Mouse (Mus musculus): ENCODE measurements at regions not wholly inside any gene's neighbourhood (a gene's known extent, or its start where the extent isn't known, plus 50 kb on each side); places are given as distances from the start of the nearest gene placed in this dataset.
A peak's percentile ranks its signal among the peaks of the same experiment; 100 is the strongest.

GRCm38 (mm10) chr5:132841794-132842193, 298.6 kb upstream of the Auts2 start:
- Histone ChIP-seq H3K36me3 (ENCODE audit: insufficient read depth, low read length) (no peaks in the 10 kb centered on the region), H3K4me2 (ENCODE audit: low read length) (no peak overlapping the region), H3K9me3 (replicated peaks; ENCODE audit: low read length) (no peaks in the 10 kb centered on the region), H3K27ac (no peak overlapping the region), H3K27me3 (ENCODE audit: insufficient read depth, low read length) (no peaks in the 10 kb centered on the region), H3K9ac (ENCODE audit: low read depth, low read length) (no peak overlapping the region), H3K4me3 (replicated peaks; ENCODE audit: low read depth, low read length) (no peak overlapping the region), H3K4me1 (replicated peaks; ENCODE audit: insufficient read depth, low read length) (no peaks in the 10 kb centered on the region)
- 93% methylated on average over 3 of the region's 3 CpGs for WGBS
- peak; percentile 31; the same call in 1 of the 2 replicates for TF ChIP-seq CTCF (IDR thresholded peaks at IDR 0.05; ENCODE audit: low read depth)
- no peak for ATAC-seq (replicated peaks; ENCODE audit: low FRiP score, low read depth)
- no peak for DNase-seq (ENCODE audit: low spot score)

DNA sequence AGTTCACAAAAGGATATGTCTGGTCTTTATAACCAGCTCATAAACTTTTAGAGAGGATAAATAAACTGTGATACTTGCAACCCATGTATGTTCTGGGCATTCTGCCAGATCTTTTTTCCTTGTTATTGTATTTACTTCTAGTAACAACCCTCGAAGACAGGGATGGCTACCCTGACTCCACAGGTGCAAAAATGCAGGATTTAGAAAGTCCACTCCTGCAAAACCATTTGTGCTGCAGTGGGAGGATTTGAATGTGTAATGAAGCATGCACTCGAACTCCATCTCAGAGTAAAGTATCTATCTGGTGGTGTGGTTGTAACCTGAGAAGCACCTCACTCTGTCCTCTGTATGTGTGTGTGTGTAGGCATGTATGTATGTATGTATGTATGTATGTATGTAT, 294.3 kb upstream of the Auts2 start:
- Histone ChIP-seq H3K36me3 (ENCODE audit: insufficient read depth, low read length) (no peaks in the 10 kb centered on the region), H3K4me2 (ENCODE audit: low read length) (no peak overlapping the region), H3K4me3 (replicated peaks; ENCODE audit: low read depth, low read length) (no peak overlapping the region), H3K9ac (ENCODE audit: low read depth, low read length) (no peak overlapping the region), H3K27ac (no peak overlapping the region), H3K27me3 (ENCODE audit: insufficient read depth, low read length) (no peaks in the 10 kb centered on the region), H3K9me3 (replicated peaks; ENCODE audit: low read length) (no peaks in the 10 kb centered on the region), H3K4me1 (replicated peaks; ENCODE audit: insufficient read depth, low read length) (no peaks in the 10 kb centered on the region)
- TF ChIP-seq CTCF (IDR thresholded peaks at IDR 0.05; ENCODE audit: low read depth): no peak
- peak; percentile 79 for DNase-seq (ENCODE audit: low spot score)
- 8% methylated on average over 2 of the region's 2 CpGs for WGBS
- ATAC-seq (replicated peaks; ENCODE audit: low FRiP score, low read depth): no peak

DNA sequence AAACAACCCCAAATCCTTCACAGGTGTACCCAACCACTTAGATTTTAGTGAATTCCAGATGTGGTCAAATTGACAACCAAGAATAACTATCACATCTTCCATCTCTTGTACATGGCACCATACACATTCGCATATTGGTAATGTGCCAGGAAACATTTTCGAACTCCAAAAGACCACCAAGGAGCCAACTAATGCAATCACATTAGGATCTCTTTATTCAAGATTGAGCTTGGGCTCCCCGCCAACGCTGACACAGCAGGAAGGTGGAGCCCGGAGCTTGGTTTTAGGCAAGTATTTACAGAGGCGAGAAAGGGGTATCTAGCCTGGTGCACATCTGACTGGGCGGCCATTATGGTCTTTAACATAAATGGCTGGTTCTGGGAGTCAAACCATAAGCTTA, 285.8 kb upstream of the Auts2 start:
- TF ChIP-seq CTCF (IDR thresholded peaks at IDR 0.05; ENCODE audit: low read depth): no peak
- whole genome bisulfite sequencing: 85% methylated on average over 7 of the region's 7 CpGs
- no peak overlapping the region for H3K27ac ChIP-seq

DNA sequence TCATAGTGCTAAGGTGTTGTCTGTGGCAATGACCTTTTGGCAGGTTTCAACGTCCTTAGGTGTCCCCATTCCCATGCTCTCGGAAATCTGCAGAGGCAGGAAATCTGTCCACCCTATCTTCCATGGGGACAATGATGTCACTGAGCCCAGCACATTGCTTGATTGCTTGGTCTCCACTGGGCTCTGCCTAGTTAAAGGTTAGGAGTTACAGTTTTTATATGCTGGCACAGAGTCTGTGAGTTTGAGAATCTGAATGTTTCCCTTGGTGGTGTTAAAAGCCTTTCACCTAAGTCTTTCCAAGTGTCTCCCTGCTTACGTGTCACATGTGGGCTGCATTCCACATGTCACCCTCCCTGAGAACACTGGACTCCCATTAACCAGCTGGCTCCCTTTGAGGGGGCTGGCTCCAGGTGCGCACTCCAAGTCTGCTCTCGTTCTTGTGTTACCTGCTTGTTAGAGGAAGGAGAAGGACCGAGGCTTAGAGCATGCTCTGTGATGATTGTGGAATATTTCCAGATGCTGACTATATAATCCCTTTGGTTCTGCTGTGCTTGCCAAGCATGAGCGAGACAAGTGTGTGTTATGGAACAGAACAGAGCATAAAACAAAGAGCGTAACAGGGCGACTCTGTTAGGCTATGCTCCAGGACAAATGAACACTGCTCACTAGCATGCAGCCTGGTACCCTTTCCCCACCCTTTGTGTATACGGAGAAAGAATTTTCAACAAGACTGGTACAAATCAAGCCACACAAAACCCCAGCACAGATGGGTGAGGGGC, 284.6 kb upstream of the Auts2 start:
- Histone ChIP-seq H3K4me2 (ENCODE audit: low read length) (no peak overlapping the region), H3K9me3 (replicated peaks; ENCODE audit: low read length) (no peaks in the 10 kb centered on the region), H3K9ac (ENCODE audit: low read depth, low read length) (no peak overlapping the region), H3K4me1 (replicated peaks; ENCODE audit: insufficient read depth, low read length) (no peaks in the 10 kb centered on the region), H3K27ac (no peak overlapping the region), H3K36me3 (ENCODE audit: insufficient read depth, low read length) (no peaks in the 10 kb centered on the region), H3K4me3 (replicated peaks; ENCODE audit: low read depth, low read length) (no peak overlapping the region), H3K27me3 (ENCODE audit: insufficient read depth, low read length) (no peaks in the 10 kb centered on the region)
- ATAC-seq (replicated peaks; ENCODE audit: low FRiP score, low read depth) (no peak), DNase-seq (ENCODE audit: low spot score) (no peak)
- TF ChIP-seq CTCF (IDR thresholded peaks at IDR 0.05; ENCODE audit: low read depth): no peak
- WGBS: 83% methylated on average over 10 of the region's 10 CpGs

More for the DNA sequence above, 285.8 kb upstream of the Auts2 start:
- Histone ChIP-seq H3K36me3 (ENCODE audit: insufficient read depth, low read length) (no peaks in the 10 kb centered on the region), H3K9me3 (replicated peaks; ENCODE audit: low read length) (no peaks in the 10 kb centered on the region), H3K9ac (ENCODE audit: low read depth, low read length) (no peak overlapping the region), H3K4me3 (replicated peaks; ENCODE audit: low read depth, low read length) (no peak overlapping the region), H3K27me3 (ENCODE audit: insufficient read depth, low read length) (no peaks in the 10 kb centered on the region), H3K4me1 (replicated peaks; ENCODE audit: insufficient read depth, low read length) (no peaks in the 10 kb centered on the region), H3K4me2 (ENCODE audit: low read length) (no peak overlapping the region)
- DNase-seq (ENCODE audit: low spot score) (no peak), ATAC-seq (replicated peaks; ENCODE audit: low FRiP score, low read depth) (no peak)

GRCm38 (mm10) chr5:132826009-132826408, 282.9 kb upstream of the Auts2 start:
- no peak overlapping the region for H3K9ac ChIP-seq (ENCODE audit: low read depth, low read length)
- WGBS: 84% methylated on average over 5 of the region's 5 CpGs
- no peak for ATAC-seq (replicated peaks; ENCODE audit: low FRiP score, low read depth)
- H3K4me3 ChIP-seq (replicated peaks; ENCODE audit: low read depth, low read length): no peak overlapping the region
- H3K4me2 ChIP-seq (ENCODE audit: low read length): no peak overlapping the region
- no peaks in the 10 kb centered on the region for H3K36me3 ChIP-seq (ENCODE audit: insufficient read depth, low read length)
- no peaks in the 10 kb centered on the region for H3K4me1 ChIP-seq (replicated peaks; ENCODE audit: insufficient read depth, low read length)
- H3K9me3 ChIP-seq (replicated peaks; ENCODE audit: low read length): no peaks in the 10 kb centered on the region
- H3K27me3 ChIP-seq (ENCODE audit: insufficient read depth, low read length): no peaks in the 10 kb centered on the region
- no peak for DNase-seq (ENCODE audit: low spot score)
- H3K27ac ChIP-seq: no peak overlapping the region
- no peak for TF ChIP-seq CTCF (IDR thresholded peaks at IDR 0.05; ENCODE audit: low read depth)

GRCm38 (mm10) chr5:132817665-132818064, 274.5 kb upstream of the Auts2 start:
- Histone ChIP-seq H3K36me3 (ENCODE audit: insufficient read depth, low read length) (no peaks in the 10 kb centered on the region), H3K4me1 (replicated peaks; ENCODE audit: insufficient read depth, low read length) (no peaks in the 10 kb centered on the region), H3K9me3 (replicated peaks; ENCODE audit: low read length) (no peaks in the 10 kb centered on the region), H3K4me2 (ENCODE audit: low read length) (no peak overlapping the region), H3K9ac (ENCODE audit: low read depth, low read length) (no peak overlapping the region), H3K27me3 (ENCODE audit: insufficient read depth, low read length) (no peaks in the 10 kb centered on the region), H3K27ac (no peak overlapping the region), H3K4me3 (replicated peaks; ENCODE audit: low read depth, low read length) (no peak overlapping the region)
- TF ChIP-seq CTCF (IDR thresholded peaks at IDR 0.05; ENCODE audit: low read depth): no peak
- ATAC-seq (replicated peaks; ENCODE audit: low FRiP score, low read depth) (no peak), DNase-seq (ENCODE audit: low spot score) (no peak)
- WGBS: 85% methylated on average over 9 of the region's 9 CpGs

GRCm38 (mm10) chr5:132809181-132809580, 266.0 kb upstream of the Auts2 start:
- H3K4me1 ChIP-seq (replicated peaks; ENCODE audit: insufficient read depth, low read length): no peaks in the 10 kb centered on the region
- DNase-seq (ENCODE audit: low spot score) (no peak), ATAC-seq (replicated peaks; ENCODE audit: low FRiP score, low read depth) (no peak)
- no peak overlapping the region for H3K9ac ChIP-seq (ENCODE audit: low read depth, low read length)
- 75% methylated on average over 4 of the region's 4 CpGs for WGBS
- H3K4me3 ChIP-seq (replicated peaks; ENCODE audit: low read depth, low read length): no peak overlapping the region
- no peak overlapping the region for H3K4me2 ChIP-seq (ENCODE audit: low read length)
- H3K27me3 ChIP-seq (ENCODE audit: insufficient read depth, low read length): no peaks in the 10 kb centered on the region
- H3K27ac ChIP-seq: no peak overlapping the region
- H3K36me3 ChIP-seq (ENCODE audit: insufficient read depth, low read length): no peaks in the 10 kb centered on the region
- TF ChIP-seq CTCF (IDR thresholded peaks at IDR 0.05; ENCODE audit: low read depth): no peak
- no peaks in the 10 kb centered on the region for H3K9me3 ChIP-seq (replicated peaks; ENCODE audit: low read length)

Data from kidney, postnatal 0 days (tissue).